Mouse (Mus musculus): Measurements from ENCODE around the gene Dip2c.

GRCm38 (mm10) chr13:9277621-9277960, 1.3 kb downstream of the Dip2c start:
- TF ChIP-seq CTCF (IDR thresholded peaks at IDR 0.05; ENCODE audit: insufficient read depth, low read length) (no peak), POLR2A (IDR thresholded peaks at IDR 0.05; ENCODE audit: borderline replicate concordance, extremely low read depth, low read depth, low read length) (no peak)
